Mouse (Mus musculus) cortical plate, adult 2 months (tissue): Measurements from ENCODE around the gene Pfas.

Source experiments
- CTCF ChIP-seq: fragments of 200-500 bp; IDR thresholded peaks from 2 replicates; pipeline ENCODE4 v1.5.1; 2011; ENCODE audit warnings: mild to moderate bottlenecking, control low read depth, low read length; ENCODE audit not compliant: insufficient read depth; ENCODE audit errors: extremely low read depth
- POLR2A ChIP-seq: fragments of 200-500 bp; IDR thresholded peaks from 2 replicates; pipeline ENCODE4 v1.6.1; 2011; ENCODE audit warnings: mild to moderate bottlenecking, low read length, control low read depth; ENCODE audit not compliant: insufficient read depth; ENCODE audit errors: extremely low read depth

DNA sequence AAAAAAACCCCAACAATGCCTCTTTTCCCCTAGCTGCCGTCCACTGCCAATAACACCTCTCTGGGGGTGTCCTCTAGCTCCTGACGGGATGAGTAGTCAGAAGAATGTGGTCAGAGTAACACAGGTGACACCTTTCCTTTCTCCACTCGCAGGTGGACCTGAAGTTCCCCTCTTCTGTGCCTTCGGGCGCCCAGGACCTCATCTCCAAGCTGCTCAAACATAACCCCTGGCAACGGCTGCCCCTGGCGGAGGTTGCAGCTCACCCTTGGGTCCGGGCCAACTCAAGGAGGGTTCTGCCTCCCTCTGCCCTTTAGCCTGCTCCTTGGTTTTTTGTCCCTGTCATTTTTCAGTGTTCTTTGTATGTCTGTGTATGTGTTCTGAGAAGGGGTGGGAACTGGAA is 42.5 kb upstream of the Pfas start:
- no peak for TF ChIP-seq CTCF
- no peak for TF ChIP-seq POLR2A
